Mouse (Mus musculus) heart, adult 18-20 months (tissue): Measurements from ENCODE around the gene Alg2. TPM values are rescaled to one million over a fixed set of nuclear protein-coding genes. Genes with fewer than 3 reads are reported as not detected.

Experiments used
- total RNA-seq, 2 experiments: library from RNA; stranded (reverse); gene quantifications; 2 replicates each; pipeline ENCODE4 v1.2.3; 2021

Gene Alg2
- total RNA-seq, 2 experiments from 2014 or later, result 5.0 to 5.3 TPM

Other genes with a start within 250 kb of the Alg2 start
- gene Tgfbr1, start 121.1 kb downstream of the Alg2 start, total RNA-seq, result 10 to 100 TPM; 13.6 to 14.9 TPM
- 10 to 100 TPM; 21.5 to 26.4 TPM for gene Sec61b, start 325 bp upstream of the Alg2 start, total RNA-seq